Mouse (Mus musculus) limb, embryonic 15.5 days (tissue): Measurements from ENCODE around the gene Acta2. TPM values are rescaled to one million over a fixed set of nuclear protein-coding genes. Genes with fewer than 3 reads are reported as not detected.
A peak's percentile ranks its signal among the peaks of the same experiment; 100 is the strongest.

Experiments used
- ATAC-seq: fragments of 200-750 bp; cut with Nextera tagmentation; 2 replicates; pipeline ENCODE4 v1.8.0; 2017; ENCODE audit warnings: low read depth, moderate TSS enrichment; ENCODE audit not compliant: insufficient number of reproducible peaks, low FRiP score, low TSS enrichment
- H3K27ac ChIP-seq: fragments of 300-500 bp; sonication (generic); 2 replicates; pipeline ENCODE4 v1.5.1; 2015; ENCODE audit warnings: moderate library complexity, mild to moderate bottlenecking, inconsistent platforms
- H3K27me3 ChIP-seq: fragments of 300-500 bp; sonication (generic); 2 replicates; pipeline ENCODE4 v1.6.1; 2015; ENCODE audit warnings: inconsistent platforms
- H3K36me3 ChIP-seq: fragments of 300-500 bp; sonication (generic); 2 replicates; pipeline ENCODE4 v1.6.1; 2015; ENCODE audit warnings: inconsistent platforms
- H3K4me1 ChIP-seq: fragments of 300-500 bp; sonication (generic); 2 replicates; pipeline ENCODE4 v1.6.1; 2015; ENCODE audit warnings: inconsistent platforms
- H3K4me2 ChIP-seq: fragments of 300-500 bp; sonication (generic); 2 replicates; pipeline ENCODE4 v1.6.1; 2015; ENCODE audit warnings: mild to moderate bottlenecking, inconsistent platforms
- H3K4me3 ChIP-seq: fragments of 300-500 bp; sonication (generic); 2 replicates; pipeline ENCODE4 v1.5.1; 2015; ENCODE audit warnings: mild to moderate bottlenecking, inconsistent platforms
- H3K9ac ChIP-seq: fragments of 300-500 bp; sonication (generic); 2 replicates; pipeline ENCODE4 v1.6.1; 2015; ENCODE audit warnings: inconsistent platforms
- H3K9me3 ChIP-seq: fragments of 300-500 bp; sonication (generic); 2 replicates; pipeline ENCODE4 v1.6.1; 2016; ENCODE audit warnings: inconsistent platforms
- WGBS: fragments of 180-500 bp; shearing (Covaris S2); methylation state at CpG from one replicate; pipeline ENCODE4 v1.1.7; 2015; 5-methylcytosine and 5-hydroxymethylcytosine counted together
- polyA plus RNA-seq: library from polyadenylated mRNA; unstranded; fragments of >200 nt; fragmentation: Nextera tagmentation; extraction: Ambion mirVana; gene quantifications from 2 replicates; pipeline ENCODE4 v1.2.1, GENCODE M21; 2015

Acta2 gene
- polyA plus RNA-seq, 1 experiment from 2014 or later, result 223 TPM

- Histone ChIP-seq H3K27me3 (no peaks in the 10 kb centered on the region), H3K4me1 (peaks cover 9% of the 10 kb centered on the region), H3K36me3 (no peaks in the 10 kb centered on the region), H3K27ac (no peak overlapping the region), H3K9me3 (no peaks in the 10 kb centered on the region), H3K4me2 (no peak overlapping the region), H3K9ac (no peak overlapping the region), H3K4me3 (no peak overlapping the region)
- WGBS, result 95% methylated on average over 1 of the region's 1 CpGs
- ATAC-seq, result no peak
Measured at GRCm38 (mm10) chr19:34198066-34198465, 57.3 kb downstream of the Acta2 start.

- Histone ChIP-seq H3K4me2 (no peak overlapping the region), H3K9me3 (no peaks in the 10 kb centered on the region), H3K9ac (no peak overlapping the region), H3K4me1 (peaks cover 19% of the 10 kb centered on the region), H3K27ac (no peak overlapping the region), H3K4me3 (no peak overlapping the region), H3K27me3 (0 out of 2 replicates have a peak, but pooled peaks cover 7% of the 10 kb centered on the region), H3K36me3 (no peaks in the 10 kb centered on the region)
- no peak for ATAC-seq
- WGBS, result 29% methylated on average over 2 of the region's 2 CpGs
Measured at GRCm38 (mm10) chr19:34195031-34195430, 60.4 kb downstream of the Acta2 start.

- Histone ChIP-seq H3K9ac (no peak overlapping the region), H3K27ac (no peak overlapping the region), H3K4me2 (peak overlapping the region; percentile 89), H3K4me1 (peaks cover 19% of the 10 kb centered on the region), H3K36me3 (no peaks in the 10 kb centered on the region), H3K4me3 (peak overlapping the region; percentile 75), H3K27me3 (0 out of 2 replicates have a peak, but pooled peaks cover 7% of the 10 kb centered on the region), H3K9me3 (no peaks in the 10 kb centered on the region)
- WGBS, result 75% methylated on average over 6 of the region's 6 CpGs
- no peak for ATAC-seq
Measured at GRCm38 (mm10) chr19:34194132-34194745, 61.2 kb downstream of the Acta2 start.

GRCm38 (mm10) chr19:34193683-34194082, 61.7 kb downstream of the Acta2 start:
- Histone ChIP-seq H3K27ac (no peak overlapping the region), H3K9me3 (no peaks in the 10 kb centered on the region), H3K27me3 (0 out of 2 replicates have a peak, but pooled peaks cover 7% of the 10 kb centered on the region)

GRCm38 (mm10) chr19:34193149-34193548, 62.2 kb downstream of the Acta2 start:
- ATAC-seq, result no peak
- 0 out of 2 replicates have a peak overlapping the region, but pooled peaks have one; percentile 10 for H3K9ac ChIP-seq

More at GRCm38 (mm10) chr19:34193683-34194082, 61.7 kb downstream of the Acta2 start:
- peaks cover 19% of the 10 kb centered on the region for H3K4me1 ChIP-seq
- 35% methylated on average over 9 of the region's 9 CpGs for WGBS
- no peaks in the 10 kb centered on the region for H3K36me3 ChIP-seq
- H3K4me2 ChIP-seq, result peak overlapping the region; percentile 89
- H3K9ac ChIP-seq, result no peak overlapping the region
- no peak for ATAC-seq
- peak overlapping the region; percentile 75 for H3K4me3 ChIP-seq

GRCm38 (mm10) chr19:34192008-34192963, 63.1 kb downstream of the Acta2 start, which contains the start of gene Stambpl1:
Gene Stambpl1 (plus strand): TSS chr19:34192229.
- no peaks in the 10 kb centered on the region for H3K36me3 ChIP-seq
- H3K27me3 ChIP-seq, result 0 out of 2 replicates have a peak, but pooled peaks cover 7% of the 10 kb centered on the region
- H3K9ac ChIP-seq, result peak within 1 kb of the TSS; percentile 72
- under 1% methylated on average over 61 of the region's 62 CpGs for WGBS
- peak; percentile 81 for ATAC-seq
- H3K27ac ChIP-seq, result peak within 1 kb of the TSS; percentile 72
- H3K4me1 ChIP-seq, result peaks cover 19% of the 10 kb centered on the region
- H3K9me3 ChIP-seq, result no peaks in the 10 kb centered on the region
- H3K4me2 ChIP-seq, result peak within 1 kb of the TSS; percentile 89
- H3K4me3 ChIP-seq, result peak within 1 kb of the TSS; percentile 75

More at GRCm38 (mm10) chr19:34193149-34193548, 62.2 kb downstream of the Acta2 start:
- no peaks in the 10 kb centered on the region for H3K9me3 ChIP-seq
- H3K4me2 ChIP-seq, result peak overlapping the region; percentile 89
- WGBS, result 2% methylated on average over 9 of the region's 9 CpGs
- H3K4me1 ChIP-seq, result peaks cover 19% of the 10 kb centered on the region
- H3K36me3 ChIP-seq, result no peaks in the 10 kb centered on the region
- no peak overlapping the region for H3K27ac ChIP-seq
- H3K27me3 ChIP-seq, result 0 out of 2 replicates have a peak, but pooled peaks cover 7% of the 10 kb centered on the region
- peak overlapping the region; percentile 75 for H3K4me3 ChIP-seq

- Histone ChIP-seq H3K9me3 (no peaks in the 10 kb centered on the region), H3K9ac (no peak overlapping the region), H3K4me2 (peak overlapping the region; percentile 89), H3K27me3 (0 out of 2 replicates have a peak, but pooled peaks cover 7% of the 10 kb centered on the region), H3K27ac (no peak overlapping the region; the same call in 1 of the 2 replicates), H3K4me1 (peaks cover 19% of the 10 kb centered on the region), H3K4me3 (peak overlapping the region; percentile 75), H3K36me3 (no peaks in the 10 kb centered on the region)
- ATAC-seq, result no peak
- WGBS, result 16% methylated on average over 10 of the region's 10 CpGs
Measured at GRCm38 (mm10) chr19:34191645-34192007, 63.8 kb downstream of the Acta2 start.

Other genes starting within 250 kb of the Acta2 start
- 8.6 and 9.1 TPM in 2 replicates for gene Lipk, start 247.3 kb downstream of the Acta2 start, polyA plus RNA-seq
- gene Lipn, start 188.2 kb downstream of the Acta2 start, polyA plus RNA-seq, result not detected in 2 replicates
- gene Lipm, start 154.7 kb downstream of the Acta2 start, polyA plus RNA-seq, result 30.8 and 33.0 TPM in 2 replicates
- gene Ankrd22, start 89.5 kb downstream of the Acta2 start, polyA plus RNA-seq, result 9.8 and 11.1 TPM in 2 replicates
- 15.4 and 16.2 TPM in 2 replicates for gene Stambpl1, start 63.4 kb downstream of the Acta2 start, polyA plus RNA-seq
- 7.0 and 7.3 TPM in 2 replicates for gene Fas, start 35.1 kb upstream of the Acta2 start, polyA plus RNA-seq
- 19.4 and 22.5 TPM in 2 replicates for gene Ch25h, start 219.6 kb upstream of the Acta2 start, polyA plus RNA-seq